Mouse (Mus musculus) neural tube, embryonic 11.5 days (tissue): ENCODE data around the gene Ube2d3. TPM values are rescaled to one million over a fixed set of nuclear protein-coding genes. Genes with fewer than 3 reads are reported as not detected.
A peak's percentile ranks its signal among the peaks of the same experiment; 100 is the strongest.

ENCODE experiments used
- ATAC-seq: fragments of 200-750 bp; cut with Nextera tagmentation; 2 replicates; pipeline ENCODE4 v1.8.0; 2017; ENCODE audit warnings: moderate number of reproducible peaks, mild to moderate bottlenecking, moderate TSS enrichment, moderate library complexity; ENCODE audit not compliant: insufficient read depth, low FRiP score, low TSS enrichment
- DNase-seq: peaks from one replicate; pipeline ENCODE4 v3.0.0-alpha.2; 2015; ENCODE audit warnings: low spot score
- H3K27ac ChIP-seq: fragments of 300-500 bp; sonication (generic); 2 replicates; pipeline ENCODE4 v1.5.1; 2014; ENCODE audit warnings: low read depth, mild to moderate bottlenecking, low read length
- H3K27me3 ChIP-seq: fragments of 300-500 bp; sonication (generic); 2 replicates; pipeline ENCODE4 v1.6.1; 2014; ENCODE audit warnings: mild to moderate bottlenecking, low read length, mixed read lengths; ENCODE audit not compliant: control insufficient read depth, insufficient read depth
- H3K36me3 ChIP-seq: fragments of 300-500 bp; sonication (generic); 2 replicates; pipeline ENCODE4 v1.6.1; 2014; ENCODE audit warnings: mild to moderate bottlenecking, low read length, moderate library complexity, mixed read lengths; ENCODE audit not compliant: control insufficient read depth, insufficient read depth
- H3K4me1 ChIP-seq: fragments of 300-500 bp; sonication (generic); 2 replicates; pipeline ENCODE4 v1.6.1; 2014; ENCODE audit warnings: low read length, mixed read lengths; ENCODE audit not compliant: control insufficient read depth, insufficient read depth
- H3K4me2 ChIP-seq: fragments of 300-500 bp; sonication (generic); 2 replicates; pipeline ENCODE4 v1.6.1; 2014; ENCODE audit warnings: low read depth, mild to moderate bottlenecking, moderate library complexity
- H3K4me3 ChIP-seq: fragments of 300-500 bp; sonication (generic); 2 replicates; pipeline ENCODE4 v1.5.1; 2014; ENCODE audit warnings: low read depth, low read length
- H3K9ac ChIP-seq: fragments of 300-500 bp; sonication (generic); 2 replicates; pipeline ENCODE4 v1.6.1; 2014; ENCODE audit warnings: mild to moderate bottlenecking, low read length
- H3K9me3 ChIP-seq: fragments of 300-500 bp; sonication (generic); 2 replicates; pipeline ENCODE4 v1.6.1; 2016; ENCODE audit warnings: low read length; ENCODE audit not compliant: control insufficient read depth
- WGBS: fragments of 180-500 bp; shearing (Covaris S2); extraction: QIAGEN DNeasy Blood & Tissue Kit; methylation state at CpG from one replicate; pipeline ENCODE4 v1.1.7; 2014; 5-methylcytosine and 5-hydroxymethylcytosine counted together
- polyA plus RNA-seq: library from polyadenylated mRNA; unstranded; fragments of >200 nt; fragmentation: Nextera tagmentation; extraction: Ambion mirVana; gene quantifications from 2 replicates; pipeline ENCODE4 v1.2.1, GENCODE M21; 2014

Ube2d3 gene
- polyA plus RNA-seq, 1 experiment from 2014 or later: 642 TPM

DNA sequence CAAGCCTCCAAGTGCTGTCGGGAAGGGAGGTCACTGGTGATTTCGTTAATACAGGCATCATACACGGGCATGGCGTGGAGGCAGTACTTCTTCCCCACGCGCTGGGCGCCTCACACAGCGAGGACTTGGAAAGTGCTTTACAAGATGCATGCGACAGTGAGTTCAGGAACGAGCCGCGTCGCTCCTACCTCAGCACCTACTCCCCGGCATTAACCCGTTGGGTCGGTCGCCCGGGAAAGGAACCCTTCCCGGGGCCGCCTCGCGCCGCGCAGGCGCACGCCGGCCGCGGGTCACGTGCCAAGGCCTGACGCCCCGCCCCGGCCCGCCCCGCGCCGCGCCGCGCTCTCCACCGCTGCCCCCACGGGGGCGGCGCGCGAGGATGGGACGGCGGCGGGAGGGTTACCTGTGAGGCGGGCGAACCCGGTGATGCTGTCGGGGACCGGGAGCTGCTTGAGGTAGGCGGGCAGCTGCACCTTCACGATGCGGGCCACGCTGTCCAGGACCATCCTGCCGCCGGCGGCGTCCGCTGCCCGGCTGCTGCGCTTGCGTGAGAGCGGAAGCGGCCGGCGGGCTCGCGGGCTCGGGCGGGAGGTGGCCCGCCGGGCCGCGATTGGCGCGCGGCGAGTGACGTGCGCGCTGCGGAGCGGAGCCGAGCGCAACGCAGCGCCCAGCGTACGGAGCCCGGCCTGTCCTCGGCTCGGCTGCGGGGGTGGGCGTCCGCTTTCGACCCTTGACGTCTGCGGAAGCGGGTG lies 14.9 kb upstream of the Ube2d3 start:
- WGBS: under 1% methylated on average over 92 of the region's 103 CpGs

DNA sequence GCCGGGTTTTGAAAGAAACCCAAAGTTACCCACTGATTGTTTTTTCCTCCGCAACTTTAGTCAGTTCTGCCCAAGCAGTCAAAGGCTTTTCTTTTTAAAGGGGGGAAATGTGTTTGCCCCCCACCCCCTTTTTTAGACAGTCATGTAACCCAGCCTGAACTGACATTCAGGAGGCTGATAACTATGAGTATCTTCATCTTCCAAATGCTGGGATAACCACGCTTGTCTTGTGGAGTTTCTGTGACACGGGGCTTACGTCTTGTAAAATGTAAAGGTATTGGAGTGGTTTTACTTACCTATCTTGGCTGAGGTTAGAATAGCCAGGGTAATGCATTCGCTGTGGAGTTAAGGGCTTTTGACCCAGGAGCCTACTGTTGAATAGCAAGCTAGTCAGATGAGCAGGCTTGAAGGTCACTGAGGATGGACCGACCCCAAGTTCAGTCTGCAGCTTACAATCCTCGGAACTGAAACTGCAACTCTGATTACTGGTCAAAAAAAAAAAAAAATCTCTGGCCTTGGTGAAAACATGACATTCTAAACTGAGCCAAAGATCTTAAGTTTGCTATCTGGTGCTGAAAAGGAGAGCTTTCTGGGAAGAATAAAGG lies 14.2 kb upstream of the Ube2d3 start, which contains the start of gene Cisd2:
TSS of gene Cisd2 (minus strand) at position 318 of the 605 bp plus-strand sequence.
- Histone ChIP-seq H3K4me3 (peak within 1 kb of the TSS; percentile 75), H3K36me3 (no peaks in the 10 kb centered on the region), H3K4me1 (peaks cover 8% of the 10 kb centered on the region; the same call in 1 of the 2 replicates), H3K4me2 (peak within 1 kb of the TSS; percentile 79), H3K9me3 (no peaks in the 10 kb centered on the region), H3K27ac (peak within 1 kb of the TSS; percentile 83), H3K9ac (peak within 1 kb of the TSS; percentile 81), H3K27me3 (no peaks in the 10 kb centered on the region)
- DNase-seq (no peak), ATAC-seq (no peak; the same call in 1 of the 2 replicates)
- WGBS: 5% methylated on average over 8 of the region's 8 CpGs

More for the DNA sequence above, 14.9 kb upstream of the Ube2d3 start:
- Histone ChIP-seq H3K27me3 (no peaks in the 10 kb centered on the region), H3K36me3 (no peaks in the 10 kb centered on the region), H3K4me3 (peak overlapping the region; percentile 75), H3K4me1 (peaks cover 8% of the 10 kb centered on the region; the same call in 1 of the 2 replicates), H3K9ac (peak overlapping the region; percentile 81), H3K9me3 (no peaks in the 10 kb centered on the region), H3K27ac (peak overlapping the region; percentile 83), H3K4me2 (peak overlapping the region; percentile 79)
- ATAC-seq (peak; percentile 98), DNase-seq (peak; percentile 94)

DNA sequence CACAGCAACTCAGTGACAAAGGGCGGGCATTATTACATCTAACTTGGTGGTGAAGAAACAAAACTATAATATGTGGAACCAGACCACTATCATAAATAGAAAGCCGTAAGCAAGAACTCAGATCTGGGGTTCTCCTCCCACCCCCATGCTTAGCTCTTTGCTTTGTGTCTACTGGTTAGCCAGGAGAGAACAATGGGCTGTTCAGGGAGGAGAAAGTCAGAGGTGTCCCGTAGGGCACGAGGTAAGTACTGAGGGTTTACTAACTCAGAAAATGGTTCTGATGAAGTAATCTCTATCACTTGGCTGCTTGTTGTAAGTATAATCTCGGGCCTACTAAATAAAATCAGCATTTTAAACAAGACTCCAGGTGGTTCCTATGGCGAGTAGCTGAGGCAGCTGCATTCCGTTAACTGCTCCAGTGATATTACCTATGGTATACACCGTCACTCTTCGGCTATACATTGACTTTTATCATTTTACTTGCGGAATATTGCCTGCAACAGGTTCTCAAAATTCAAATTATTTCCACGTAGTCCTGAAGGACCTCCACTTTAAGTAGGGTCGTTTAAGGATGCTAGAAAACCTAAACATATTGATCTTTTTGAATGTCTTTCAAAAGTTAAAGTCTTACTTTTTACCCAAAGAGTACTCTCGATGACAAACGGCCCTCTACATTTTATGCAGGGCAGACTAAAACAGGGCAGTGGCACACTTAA lies 890 bp upstream of the Ube2d3 start:
- Histone ChIP-seq H3K9ac (peak overlapping the region; percentile 66), H3K9me3 (no peaks in the 10 kb centered on the region), H3K36me3 (no peaks in the 10 kb centered on the region), H3K27ac (peak overlapping the region; percentile 80), H3K4me1 (peaks cover 10% of the 10 kb centered on the region; the same call in 1 of the 2 replicates), H3K4me2 (peak overlapping the region; percentile 52), H3K4me3 (peak overlapping the region; percentile 66), H3K27me3 (no peaks in the 10 kb centered on the region)
- no peak for DNase-seq
- WGBS: 49% methylated on average over 14 of the region's 14 CpGs
- no peak for ATAC-seq

DNA sequence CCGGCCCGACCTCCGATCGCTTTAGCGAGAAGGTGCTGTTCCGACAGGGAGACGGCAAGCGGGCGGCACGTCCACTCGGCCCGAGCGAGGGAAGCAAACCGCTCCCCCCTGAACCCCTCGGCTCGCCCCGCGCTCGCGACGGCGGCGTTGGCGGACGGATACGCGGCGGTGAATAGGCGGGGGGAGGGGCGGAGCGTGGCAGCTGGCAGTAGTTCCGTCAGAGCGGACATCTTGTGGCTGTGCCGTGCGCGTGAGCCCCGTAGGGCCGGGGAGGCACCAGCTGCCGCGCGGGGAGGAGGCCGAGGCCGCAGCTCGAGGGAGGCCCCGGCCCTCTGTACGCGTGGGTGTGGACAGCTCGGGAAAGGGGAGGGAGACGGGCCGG lies 573 bp downstream of the Ube2d3 start:
- Histone ChIP-seq H3K36me3 (no peaks in the 10 kb centered on the region), H3K9me3 (no peaks in the 10 kb centered on the region), H3K27ac (peak overlapping the region; percentile 100), H3K4me1 (peaks cover 10% of the 10 kb centered on the region; the same call in 1 of the 2 replicates), H3K27me3 (no peaks in the 10 kb centered on the region), H3K4me2 (peak overlapping the region; percentile 92), H3K4me3 (peak overlapping the region; percentile 66), H3K9ac (peak overlapping the region; percentile 97)
- ATAC-seq (peak; percentile 78), DNase-seq (peak; percentile 95)
- WGBS: 0% methylated on average over 18 of the region's 50 CpGs

DNA sequence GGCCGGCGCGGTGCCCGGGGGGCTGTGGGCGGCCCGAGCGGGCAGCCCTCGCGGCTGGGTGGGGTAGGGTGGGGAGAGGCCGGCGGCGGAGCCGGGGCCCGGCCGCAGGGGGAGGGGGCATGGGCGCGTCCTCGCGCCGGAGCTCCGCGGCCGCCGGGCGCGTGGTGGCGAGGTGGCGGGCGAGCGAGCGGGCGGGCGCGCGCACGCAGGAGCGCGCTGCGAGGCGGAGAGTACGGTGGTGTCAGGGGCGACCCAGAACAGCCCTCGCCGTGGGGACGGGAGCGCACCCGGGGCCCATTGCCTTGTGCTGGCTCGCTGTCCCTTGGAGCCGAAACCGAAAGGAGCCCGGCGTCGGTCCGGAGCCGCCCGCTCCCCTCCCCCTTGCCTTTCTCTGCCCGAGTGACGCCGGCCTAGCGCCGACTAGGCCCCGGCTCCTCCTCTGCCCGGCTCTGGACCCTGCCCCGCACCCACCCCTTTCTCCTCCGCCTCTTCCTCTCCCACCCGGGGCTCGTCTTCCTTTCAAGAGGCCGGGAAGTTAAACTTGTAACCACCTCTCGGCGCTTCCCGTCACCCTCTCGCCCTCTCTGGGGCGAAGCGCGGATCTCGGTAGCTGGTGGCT lies 1.1 kb downstream of the Ube2d3 start:
- DNase-seq: peak; percentile 86
- Histone ChIP-seq H3K27me3 (no peaks in the 10 kb centered on the region), H3K4me3 (peak overlapping the region; percentile 66), H3K9ac (peak overlapping the region; percentile 97), H3K4me1 (peaks cover 10% of the 10 kb centered on the region; the same call in 1 of the 2 replicates), H3K4me2 (peak overlapping the region; percentile 92), H3K9me3 (no peaks in the 10 kb centered on the region), H3K36me3 (no peaks in the 10 kb centered on the region), H3K27ac (peak overlapping the region; percentile 100)
- 0% methylated on average over 47 of the region's 76 CpGs for WGBS
- peak; percentile 63 for ATAC-seq

DNA sequence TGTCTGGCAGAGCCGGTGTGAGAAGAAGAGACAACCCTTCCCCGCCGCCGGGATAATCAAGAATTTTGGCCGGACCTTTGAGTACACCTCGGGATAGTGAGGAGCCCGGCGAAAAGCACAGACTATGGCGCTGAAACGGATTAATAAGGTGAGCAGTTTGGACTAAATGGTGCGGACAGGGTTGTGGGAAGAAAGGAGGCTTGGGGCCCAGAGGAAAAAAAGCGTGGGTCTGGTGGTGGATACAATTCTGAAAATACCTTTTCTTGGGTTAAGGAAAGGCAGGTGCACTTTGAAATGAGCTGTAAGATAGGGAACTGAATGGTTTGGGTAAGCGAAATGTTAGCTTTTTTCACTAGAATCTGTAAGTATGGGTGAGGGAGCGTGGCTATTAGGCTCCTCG lies 1.7 kb downstream of the Ube2d3 start:
- WGBS: 3% methylated on average over 15 of the region's 15 CpGs
- no peaks in the 10 kb centered on the region for H3K27me3 ChIP-seq
- H3K9me3 ChIP-seq: no peaks in the 10 kb centered on the region
- peak overlapping the region; percentile 66 for H3K4me3 ChIP-seq
- H3K27ac ChIP-seq: peak overlapping the region; percentile 100
- H3K4me2 ChIP-seq: peak overlapping the region; percentile 92
- peak overlapping the region; percentile 97 for H3K9ac ChIP-seq
- H3K4me1 ChIP-seq: peaks cover 10% of the 10 kb centered on the region; the same call in 1 of the 2 replicates
- H3K36me3 ChIP-seq: no peaks in the 10 kb centered on the region
- no peak for DNase-seq
- no peak for ATAC-seq

DNA sequence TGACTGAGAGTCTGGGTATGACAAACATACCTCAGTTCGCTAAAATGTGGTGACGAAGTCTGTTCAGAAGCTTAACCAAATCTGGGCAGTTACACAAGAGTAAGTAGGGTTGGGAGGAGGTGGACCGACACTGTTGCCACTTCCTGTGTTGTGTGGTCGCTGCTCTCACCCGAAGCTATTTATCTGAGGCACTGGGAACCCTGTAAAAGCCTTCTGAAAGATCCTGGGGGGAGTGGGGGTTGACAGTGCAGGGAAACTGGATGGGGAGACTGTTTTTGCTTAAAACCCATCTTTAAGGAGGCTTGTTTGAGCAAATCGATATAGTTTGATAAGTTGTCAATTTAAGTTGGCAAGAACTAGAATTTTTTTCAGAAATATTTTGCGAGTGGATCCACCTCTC lies 2.3 kb downstream of the Ube2d3 start:
- ATAC-seq: no peak
- Histone ChIP-seq H3K9ac (peak overlapping the region; percentile 97), H3K36me3 (no peaks in the 10 kb centered on the region), H3K9me3 (no peaks in the 10 kb centered on the region), H3K4me3 (peak overlapping the region; percentile 66), H3K4me2 (peak overlapping the region; percentile 92), H3K27ac (no peak overlapping the region), H3K27me3 (no peaks in the 10 kb centered on the region), H3K4me1 (peaks cover 10% of the 10 kb centered on the region; the same call in 1 of the 2 replicates)
- peak; percentile 16 for DNase-seq
- 36% methylated on average over 7 of the region's 7 CpGs for WGBS

DNA sequence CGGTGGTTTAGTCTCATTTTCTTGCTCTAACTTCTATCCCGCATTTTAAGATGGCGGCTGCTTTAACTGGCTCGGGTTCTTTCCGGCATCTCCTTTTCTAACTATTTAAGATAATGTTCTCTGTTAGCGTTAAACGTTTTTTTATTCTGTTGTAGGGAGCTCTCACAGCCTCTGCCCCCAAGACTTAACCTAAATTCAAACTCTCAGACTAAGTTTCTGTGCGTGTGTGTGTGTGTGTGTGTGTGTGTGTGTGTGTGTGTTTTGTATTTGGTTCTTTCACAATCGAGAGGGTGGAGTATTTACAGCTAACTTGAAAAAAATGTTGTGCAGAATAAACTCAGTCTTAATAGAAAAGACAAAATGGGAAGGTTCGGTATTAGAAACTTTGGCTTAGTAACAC lies 2.7 kb downstream of the Ube2d3 start:
- H3K9ac ChIP-seq: peak overlapping the region; percentile 97; the same call in 1 of the 2 replicates

More for the DNA sequence above, 2.7 kb downstream of the Ube2d3 start:
- peak overlapping the region; percentile 66 for H3K4me3 ChIP-seq
- 71% methylated on average over 10 of the region's 10 CpGs for WGBS
- no peaks in the 10 kb centered on the region for H3K9me3 ChIP-seq
- H3K27ac ChIP-seq: no peak overlapping the region
- H3K4me1 ChIP-seq: peaks cover 10% of the 10 kb centered on the region; the same call in 1 of the 2 replicates
- H3K27me3 ChIP-seq: no peaks in the 10 kb centered on the region
- H3K36me3 ChIP-seq: no peaks in the 10 kb centered on the region
- H3K4me2 ChIP-seq: peak overlapping the region; percentile 92
- no peak for ATAC-seq
- no peak for DNase-seq
